ENCODE assay signal across 8 mouse cellular contexts in genomic region chr15:78447121-78447520, GRCm38 (mm10). TPM values are rescaled to one million over a fixed set of nuclear protein-coding genes. Genes with fewer than 3 reads are reported as not detected.
DNase-seq lines count a peak whose midpoint lies in the region; ATAC-seq and TF ChIP-seq lines count a peak whose summit lies in the region.
"Had no signal": no experiment of that assay in that cellular context is flagged by ENCODE, and none has a peak within 500 bp of the region (broad histone marks: within the 10 kb centered on the region; RNA-seq: fewer than 3 reads in every experiment).

No protein-coding gene starts in this region.

- ATAC-seq in heart, embryonic 12.5 days (ENCODE audit: insufficient number of reproducible peaks, low FRiP score), result no peak
- ATAC-seq in lung, embryonic 14.5 days (ENCODE audit: insufficient read depth), result 0 out of 2 replicates have a peak, but pooled peaks have one; percentile 1
- ATAC-seq in embryonic facial prominence, embryonic 13.5 days (ENCODE audit: insufficient number of reproducible peaks, insufficient read depth, low FRiP score, low TSS enrichment, low read depth), result no peak
- ATAC-seq in midbrain, embryonic 13.5 days, result no peak

- H3K4me2 ChIP-seq in heart, embryonic 12.5 days, result no peak overlapping the region
- H3K4me2 ChIP-seq in lung, embryonic 14.5 days, result no peak overlapping the region
- H3K4me2 ChIP-seq in embryonic facial prominence, embryonic 13.5 days, result no peak overlapping the region
- H3K4me2 ChIP-seq in midbrain, embryonic 13.5 days (replicated peaks), result no peak overlapping the region

- no peak for TF ChIP-seq CTCF in lung, embryonic 14.5 days (IDR thresholded peaks at IDR 0.05; ENCODE audit: low read depth)
- no peak for TF ChIP-seq CTCF in lung, adult 2 months (IDR thresholded peaks at IDR 0.05; ENCODE audit: insufficient read depth, low read length)

- 46% methylated on average over 7 of the region's 7 CpGs for WGBS in heart, embryonic 10.5 days
- WGBS in heart, embryonic 12.5 days, result 35% methylated on average over 7 of the region's 7 CpGs
- 30% methylated on average over 7 of the region's 7 CpGs for WGBS in lung, embryonic 14.5 days
- 28% methylated on average over 7 of the region's 7 CpGs for WGBS in lung, adult 2 months
- 43% methylated on average over 7 of the region's 7 CpGs for WGBS in embryonic facial prominence, embryonic 13.5 days
- 31% methylated on average over 7 of the region's 7 CpGs for WGBS in midbrain, embryonic 13.5 days

- H3K4me1 ChIP-seq in heart, embryonic 10.5 days, result peaks cover 46% of the 10 kb centered on the region
- H3K4me1 ChIP-seq in heart, embryonic 12.5 days (replicated peaks), result peaks cover 35% of the 10 kb centered on the region
- H3K4me1 ChIP-seq in lung, embryonic 14.5 days (ENCODE audit: insufficient read depth), result no peaks in the 10 kb centered on the region
- no peaks in the 10 kb centered on the region; the same call in none of the 2 replicates for H3K4me1 ChIP-seq in lung, adult 2 months (ENCODE audit: control insufficient read depth, insufficient read depth, low read length)
- H3K4me1 ChIP-seq in embryonic facial prominence, embryonic 13.5 days, result peaks cover 5% of the 10 kb centered on the region; the same call in 1 of the 2 replicates
- peaks cover 24% of the 10 kb centered on the region for H3K4me1 ChIP-seq in midbrain, embryonic 13.5 days (replicated peaks)

- H3K27ac ChIP-seq in heart, embryonic 10.5 days, result peak overlapping the region; percentile 89
- no peak overlapping the region for H3K27ac ChIP-seq in heart, embryonic 12.5 days (ENCODE audit: poor library complexity, severe bottlenecking)
- no peak overlapping the region for H3K27ac ChIP-seq in lung, embryonic 14.5 days (ENCODE audit: low read depth)
- H3K27ac ChIP-seq in embryonic facial prominence, embryonic 13.5 days, result no peak overlapping the region
- no peak overlapping the region for H3K27ac ChIP-seq in midbrain, embryonic 13.5 days

- H3K36me3 ChIP-seq in heart, embryonic 10.5 days, result no peaks in the 10 kb centered on the region
- no peaks in the 10 kb centered on the region for H3K36me3 ChIP-seq in heart, embryonic 12.5 days
- H3K36me3 ChIP-seq in lung, embryonic 14.5 days (ENCODE audit: insufficient read depth), result no peaks in the 10 kb centered on the region
- peaks cover 5% of the 10 kb centered on the region; the same call in 1 of the 2 replicates for H3K36me3 ChIP-seq in embryonic facial prominence, embryonic 13.5 days
- no peaks in the 10 kb centered on the region for H3K36me3 ChIP-seq in midbrain, embryonic 13.5 days
- H3K36me3 ChIP-seq: intestine, embryonic 15.5 days had no signal

- no peaks in the 10 kb centered on the region for H3K9me3 ChIP-seq in heart, embryonic 10.5 days
- no peaks in the 10 kb centered on the region for H3K9me3 ChIP-seq in heart, embryonic 12.5 days (replicated peaks)
- no peaks in the 10 kb centered on the region for H3K9me3 ChIP-seq in lung, embryonic 14.5 days (ENCODE audit: low read depth, low read length)
- no peaks in the 10 kb centered on the region for H3K9me3 ChIP-seq in embryonic facial prominence, embryonic 13.5 days
- no peaks in the 10 kb centered on the region for H3K9me3 ChIP-seq in midbrain, embryonic 13.5 days
- H3K9me3 ChIP-seq: intestine, embryonic 15.5 days had no signal

- DNase-seq in heart, embryonic 10.5 days (ENCODE audit: low spot score), result no peak
- DNase-seq in lung, embryonic 14.5 days, result no peak
- DNase-seq in lung, adult 2 months, result no peak
- no peak for DNase-seq in layer of hippocampus, adult 11-12 months (ENCODE audit: low spot score)

- H3K4me3 ChIP-seq in heart, embryonic 10.5 days, result no peak overlapping the region
- H3K4me3 ChIP-seq in heart, embryonic 12.5 days, result no peak overlapping the region
- H3K4me3 ChIP-seq in lung, embryonic 14.5 days (ENCODE audit: low read depth, low read length), result no peak overlapping the region
- H3K4me3 ChIP-seq in lung, adult 2 months (replicated peaks; ENCODE audit: extremely low read depth, low read depth, low read length), result no peak overlapping the region
- H3K4me3 ChIP-seq in embryonic facial prominence, embryonic 13.5 days, result no peak overlapping the region
- H3K4me3 ChIP-seq in midbrain, embryonic 13.5 days (replicated peaks), result no peak overlapping the region

- no peak overlapping the region for H3K9ac ChIP-seq in heart, embryonic 12.5 days
- H3K9ac ChIP-seq in lung, embryonic 14.5 days, result no peak overlapping the region
- peak overlapping the region; percentile 16; the same call in 1 of the 2 replicates for H3K9ac ChIP-seq in embryonic facial prominence, embryonic 13.5 days
- H3K9ac ChIP-seq in midbrain, embryonic 13.5 days (replicated peaks), result 0 out of 2 replicates have a peak overlapping the region, but pooled peaks have one; percentile 40

- no peak for TF ChIP-seq POLR2A in lung, adult 2 months (IDR thresholded peaks at IDR 0.05; ENCODE audit: borderline replicate concordance, extremely low read depth, low read depth, low read length)

- H3K27me3 ChIP-seq in heart, embryonic 10.5 days (ENCODE audit: insufficient read depth, poor library complexity, severe bottlenecking), result peaks cover 16% of the 10 kb centered on the region
- no peaks in the 10 kb centered on the region for H3K27me3 ChIP-seq in heart, embryonic 12.5 days (replicated peaks)
- no peaks in the 10 kb centered on the region for H3K27me3 ChIP-seq in lung, embryonic 14.5 days (ENCODE audit: insufficient read depth, low read length)
- H3K27me3 ChIP-seq in embryonic facial prominence, embryonic 13.5 days, result no peaks in the 10 kb centered on the region
- no peaks in the 10 kb centered on the region for H3K27me3 ChIP-seq in midbrain, embryonic 13.5 days

RNA-seq across cellular contexts. Expression of gene Kctd17, which starts 18.8 kb away (rescaled TPM):
- 23.0 and 30.3 TPM in 2 replicates for polyA plus RNA-seq in heart, embryonic 10.5 days (2016; fragmentation: Nextera tagmentation; extraction: Ambion mirVana)
- 19.9 and 21.6 TPM in 2 replicates for polyA plus RNA-seq in heart, embryonic 12.5 days (2016; fragmentation: Nextera tagmentation; extraction: Ambion mirVana)
- 51.8 and 53.9 TPM in 2 replicates for polyA plus RNA-seq in lung, embryonic 14.5 days (2014; fragmentation: Nextera tagmentation; extraction: Ambion mirVana)
- polyA plus RNA-seq in lung, adult 2 months (2012; rRNA removed), result 114 and 128 TPM in 2 replicates
- polyA plus RNA-seq in embryonic facial prominence, embryonic 13.5 days (2015; fragmentation: Nextera tagmentation; extraction: Ambion mirVana), result 49.5 and 50.6 TPM in 2 replicates
- polyA plus RNA-seq in midbrain, embryonic 13.5 days (2015; fragmentation: Nextera tagmentation; extraction: Ambion mirVana), result 107 and 117 TPM in 2 replicates

RNA-seq across cellular contexts. Expression of gene Tmprss6, which starts 21.3 kb away (rescaled TPM):
- polyA plus RNA-seq in heart, embryonic 10.5 days (2016; fragmentation: Nextera tagmentation; extraction: Ambion mirVana), result 0.06 and 1.7 TPM in 2 replicates
- polyA plus RNA-seq in heart, embryonic 12.5 days (2016; fragmentation: Nextera tagmentation; extraction: Ambion mirVana), result 0.19 and 0.30 TPM in 2 replicates
- 0.18 and 0.37 TPM in 2 replicates for polyA plus RNA-seq in lung, embryonic 14.5 days (2014; fragmentation: Nextera tagmentation; extraction: Ambion mirVana)
- 0.33 and 1.2 TPM in 2 replicates for polyA plus RNA-seq in lung, adult 2 months (2012; rRNA removed)
- 0.53 and 1.5 TPM in 2 replicates for polyA plus RNA-seq in embryonic facial prominence, embryonic 13.5 days (2015; fragmentation: Nextera tagmentation; extraction: Ambion mirVana)
- 0.16 TPM in 1 of 2 replicates, not detected in the other for polyA plus RNA-seq in midbrain, embryonic 13.5 days (2015; fragmentation: Nextera tagmentation; extraction: Ambion mirVana)

RNA-seq across cellular contexts. Expression of gene Mpst, which starts 40.9 kb away (rescaled TPM):
- 0.75 and 1.4 TPM in 2 replicates for polyA plus RNA-seq in heart, embryonic 10.5 days (2016; fragmentation: Nextera tagmentation; extraction: Ambion mirVana)
- 0.32 and 1.1 TPM in 2 replicates for polyA plus RNA-seq in heart, embryonic 12.5 days (2016; fragmentation: Nextera tagmentation; extraction: Ambion mirVana)
- polyA plus RNA-seq in lung, embryonic 14.5 days (2014; fragmentation: Nextera tagmentation; extraction: Ambion mirVana), result 3.3 and 3.5 TPM in 2 replicates
- polyA plus RNA-seq in lung, adult 2 months (2012; rRNA removed), result 136 and 145 TPM in 2 replicates
- polyA plus RNA-seq in embryonic facial prominence, embryonic 13.5 days (2015; fragmentation: Nextera tagmentation; extraction: Ambion mirVana), result 2.6 and 2.8 TPM in 2 replicates
- polyA plus RNA-seq in midbrain, embryonic 13.5 days (2015; fragmentation: Nextera tagmentation; extraction: Ambion mirVana), result 1.3 and 2.8 TPM in 2 replicates

RNA-seq across cellular contexts. Expression of gene Tst, which starts 41.4 kb away (rescaled TPM):
- 9.5 and 25.6 TPM in 2 replicates for polyA plus RNA-seq in heart, embryonic 10.5 days (2016; fragmentation: Nextera tagmentation; extraction: Ambion mirVana)
- polyA plus RNA-seq in heart, embryonic 12.5 days (2016; fragmentation: Nextera tagmentation; extraction: Ambion mirVana), result 7.6 and 9.0 TPM in 2 replicates
- 51.9 and 53.5 TPM in 2 replicates for polyA plus RNA-seq in lung, embryonic 14.5 days (2014; fragmentation: Nextera tagmentation; extraction: Ambion mirVana)
- polyA plus RNA-seq in lung, adult 2 months (2012; rRNA removed), result 122 and 136 TPM in 2 replicates
- 22.6 and 25.9 TPM in 2 replicates for polyA plus RNA-seq in embryonic facial prominence, embryonic 13.5 days (2015; fragmentation: Nextera tagmentation; extraction: Ambion mirVana)
- polyA plus RNA-seq in midbrain, embryonic 13.5 days (2015; fragmentation: Nextera tagmentation; extraction: Ambion mirVana), result 6.5 and 8.8 TPM in 2 replicates

RNA-seq across cellular contexts. Expression of gene Il2rb, which starts 48.0 kb away (rescaled TPM):
- not detected in 2 replicates for polyA plus RNA-seq in heart, embryonic 10.5 days (2016; fragmentation: Nextera tagmentation; extraction: Ambion mirVana)
- polyA plus RNA-seq in heart, embryonic 12.5 days (2016; fragmentation: Nextera tagmentation; extraction: Ambion mirVana), result 0.09 TPM in 1 of 2 replicates, not detected in the other
- 0.12 TPM in 1 of 2 replicates, not detected in the other for polyA plus RNA-seq in lung, embryonic 14.5 days (2014; fragmentation: Nextera tagmentation; extraction: Ambion mirVana)
- polyA plus RNA-seq in lung, adult 2 months (2012; rRNA removed), result 11.0 and 12.8 TPM in 2 replicates
- polyA plus RNA-seq in embryonic facial prominence, embryonic 13.5 days (2015; fragmentation: Nextera tagmentation; extraction: Ambion mirVana), result 0.28 and 0.30 TPM in 2 replicates
- polyA plus RNA-seq in midbrain, embryonic 13.5 days (2015; fragmentation: Nextera tagmentation; extraction: Ambion mirVana), result not detected in 2 replicates

Comparison
In these comparisons a context has a peak if more than half of its experiments do, and no peak if none do; other contexts are left out.
1. RNA of gene Mpst, which starts 40.9 kb away (polyA plus RNA-seq): 136 to 145 TPM in lung, adult 2 months; 3.3 to 3.5 TPM in lung, embryonic 14.5 days, 1.3 to 2.8 TPM in midbrain, embryonic 13.5 days, 2.6 to 2.8 TPM in embryonic facial prominence, embryonic 13.5 days, 0.75 to 1.4 TPM in heart, embryonic 10.5 days and 0.32 to 1.1 TPM in heart, embryonic 12.5 days; every median in the first group is over 10 times any median in the second.
2. H3K9ac ChIP-seq: peak in embryonic facial prominence, embryonic 13.5 days (single experiment) and midbrain, embryonic 13.5 days (single experiment); none in heart, embryonic 12.5 days (single experiment) and lung, embryonic 14.5 days (single experiment).